Mouse (Mus musculus): ENCODE data around the gene Moxd1.

Moxd1 gene

DNA sequence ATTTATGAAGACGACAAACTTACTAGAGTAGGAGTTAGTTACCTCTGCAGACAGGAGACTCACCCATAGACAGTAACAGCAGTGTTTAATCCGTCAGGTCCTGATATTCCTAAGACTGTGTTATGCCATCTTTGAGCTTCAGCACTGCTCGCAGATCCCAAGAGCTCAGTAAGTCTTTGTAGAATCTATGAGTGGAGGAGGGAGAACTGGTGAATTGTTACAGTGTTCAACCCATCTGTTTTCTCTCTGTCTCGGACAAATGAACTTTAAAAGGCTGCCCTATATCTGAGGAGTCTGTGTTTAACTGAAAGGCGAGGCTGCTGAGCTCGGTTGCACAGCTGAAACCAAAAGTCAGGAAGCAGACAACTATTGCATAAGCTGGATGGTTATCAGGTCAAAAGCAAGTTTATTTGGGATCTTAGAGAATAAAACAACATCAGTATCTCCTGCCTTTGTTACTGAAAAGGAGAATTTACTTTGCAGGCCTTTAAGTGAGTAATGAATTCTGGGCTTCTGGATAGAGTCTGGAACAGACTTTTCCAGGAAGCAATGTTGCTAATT is 47.8 kb downstream of the Moxd1 start:
- no peak for DNase-seq (ENCODE audit: low read depth, low spot score)

- DNase-seq (ENCODE audit: low read depth, low spot score), result no peak
Observed at GRCm38 (mm10) chr10:24276211-24276610, 52.9 kb downstream of the Moxd1 start.

- no peak for DNase-seq (ENCODE audit: low read depth, low spot score)
Observed at GRCm38 (mm10) chr10:24282650-24283049, 59.3 kb downstream of the Moxd1 start.

DNA sequence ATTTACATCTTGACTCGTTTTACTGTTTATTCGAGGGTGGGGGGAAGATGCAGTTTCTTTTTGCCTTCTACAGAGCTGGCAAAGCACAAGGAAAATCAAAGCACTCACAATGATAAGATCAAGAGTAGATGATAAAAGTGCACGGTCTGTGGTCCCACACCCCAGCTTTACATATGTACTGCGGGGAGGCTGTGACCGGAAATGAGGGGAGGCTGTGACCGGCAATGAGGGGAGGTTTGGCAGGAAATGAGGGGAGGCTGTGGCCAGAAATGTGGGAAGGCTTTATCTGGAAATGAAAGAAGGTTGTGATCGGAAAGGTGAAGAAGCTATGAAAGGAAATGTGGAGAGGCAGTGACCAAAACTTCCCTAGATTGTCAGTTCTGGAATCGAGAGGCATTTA is 68.3 kb downstream of the Moxd1 start:
- no peak for DNase-seq (ENCODE audit: low read depth, low spot score)

- no peak for DNase-seq (ENCODE audit: low read depth, low spot score)
Observed at GRCm38 (mm10) chr10:24292671-24293070, 69.4 kb downstream of the Moxd1 start.

DNA sequence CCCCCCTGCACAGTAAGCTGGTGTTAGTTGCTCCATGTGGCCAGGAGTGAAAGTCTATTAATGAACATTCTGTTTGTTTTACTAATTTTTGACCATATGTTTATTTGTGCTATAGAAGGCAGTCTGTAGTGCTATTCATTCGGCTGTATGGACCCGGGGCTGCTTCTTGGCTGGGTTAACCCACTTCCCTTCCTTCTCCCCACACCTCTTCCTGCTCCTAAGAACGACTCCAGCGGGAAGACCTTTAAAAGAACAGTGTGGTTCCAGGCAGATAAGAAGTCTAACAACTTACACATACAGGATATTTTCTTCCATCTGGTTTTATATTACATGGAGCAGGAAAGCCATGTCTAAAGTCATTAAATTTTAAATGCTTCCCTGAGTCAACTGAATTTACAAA is 73.3 kb downstream of the Moxd1 start:
- no peak for DNase-seq (ENCODE audit: low read depth, low spot score)

DNA sequence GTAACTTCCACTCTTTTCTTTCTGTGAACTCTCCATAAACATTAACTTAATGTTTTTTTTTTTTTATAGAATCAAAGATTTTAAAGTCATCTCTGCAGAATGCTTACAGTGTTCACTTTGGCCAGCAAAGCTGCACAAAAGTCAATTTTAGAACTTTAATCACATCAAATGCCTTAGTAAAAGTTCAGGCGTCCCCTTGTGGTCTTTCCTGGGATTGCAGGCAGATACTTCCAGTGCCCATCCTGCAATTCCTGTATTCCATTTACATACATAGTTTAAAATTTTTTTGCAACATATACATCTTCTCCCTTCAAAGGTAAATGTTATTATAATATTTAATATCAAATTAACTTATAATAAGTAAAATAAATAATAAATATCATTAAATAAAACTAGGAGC is 74.5 kb downstream of the Moxd1 start:
- DNase-seq (ENCODE audit: low read depth, low spot score), result peak; percentile 43

- DNase-seq (ENCODE audit: low read depth, low spot score), result peak; percentile 80
Observed at GRCm38 (mm10) chr10:24298260-24299244, 75.2 kb downstream of the Moxd1 start.

GRCm38 (mm10) chr10:24312191-24312611 is 88.9 kb downstream of the Moxd1 start:
- peak; percentile 87 for DNase-seq (ENCODE audit: low read depth, low spot score)

DNA sequence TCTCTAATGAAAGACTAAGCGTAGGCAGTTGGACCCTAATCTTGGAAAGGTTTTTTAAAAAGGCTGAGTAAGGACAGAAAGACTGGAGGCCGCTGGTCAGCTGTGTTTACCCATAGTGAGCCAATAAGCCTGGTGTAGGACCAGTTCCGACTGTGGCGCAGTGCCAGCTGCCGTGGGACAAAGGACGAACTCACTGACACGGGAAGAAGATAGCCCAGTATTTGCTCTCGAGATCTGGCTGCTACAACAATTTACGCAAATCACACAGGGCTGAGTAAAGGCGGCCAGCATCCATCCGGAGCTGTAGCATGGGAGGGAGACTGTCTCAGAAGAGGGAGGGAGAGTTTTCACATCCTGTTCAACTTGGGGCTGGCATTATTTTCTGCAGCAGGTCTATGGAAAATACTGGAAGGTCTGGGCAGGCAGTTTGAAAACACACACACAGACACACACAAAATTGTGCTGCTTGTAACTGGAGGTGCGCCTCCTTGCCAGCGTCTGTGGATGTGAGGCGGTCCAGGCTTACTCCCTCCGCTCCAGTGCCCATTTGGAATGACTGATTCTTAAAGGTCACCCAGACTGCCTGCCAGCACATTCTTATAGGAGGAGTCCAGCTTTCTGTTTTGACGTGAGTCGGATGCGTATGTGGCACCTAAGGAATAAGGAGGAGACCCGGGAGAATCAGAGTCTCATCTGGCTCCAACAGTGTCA is 94.0 kb downstream of the Moxd1 start:
- DNase-seq (ENCODE audit: low read depth, low spot score), result no peak

GRCm38 (mm10) chr10:24320326-24320725 is 97.0 kb downstream of the Moxd1 start:
- DNase-seq (ENCODE audit: low read depth, low spot score), result no peak

- DNase-seq (ENCODE audit: low read depth, low spot score), result no peak
Observed at GRCm38 (mm10) chr10:24323066-24323465, 99.7 kb downstream of the Moxd1 start.

- peak; percentile 33 for DNase-seq (ENCODE audit: low read depth, low spot score)
Observed at GRCm38 (mm10) chr10:24327265-24327664, 103.9 kb downstream of the Moxd1 start.

DNA sequence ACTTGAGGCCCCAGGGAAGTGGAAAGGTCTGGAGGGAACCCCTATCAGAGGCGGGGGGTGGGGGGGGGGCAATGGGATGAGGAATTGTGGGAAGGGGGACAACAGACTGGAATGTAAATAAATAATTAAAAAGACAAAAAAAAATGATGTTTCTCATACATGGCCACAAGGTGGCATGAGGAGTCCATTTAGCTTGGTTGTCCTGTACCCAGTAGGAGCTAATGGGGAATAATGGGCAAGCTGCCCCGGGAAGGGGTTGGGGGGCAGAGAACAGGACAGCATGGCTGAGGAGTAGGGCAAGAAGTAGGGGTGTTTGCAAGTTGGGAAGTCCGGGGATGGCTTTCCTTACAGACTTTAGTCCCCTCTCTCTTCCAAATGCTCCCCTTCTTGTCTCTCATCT is 109.5 kb downstream of the Moxd1 start:
- peak; percentile 55 for DNase-seq (ENCODE audit: low read depth, low spot score)

- no peak for DNase-seq (ENCODE audit: low read depth, low spot score)
Observed at GRCm38 (mm10) chr10:24339593-24340143, 116.4 kb downstream of the Moxd1 start.

- no peak for DNase-seq (ENCODE audit: low read depth, low spot score)
Observed at GRCm38 (mm10) chr10:24340551-24341213, 117.4 kb downstream of the Moxd1 start.

DNA sequence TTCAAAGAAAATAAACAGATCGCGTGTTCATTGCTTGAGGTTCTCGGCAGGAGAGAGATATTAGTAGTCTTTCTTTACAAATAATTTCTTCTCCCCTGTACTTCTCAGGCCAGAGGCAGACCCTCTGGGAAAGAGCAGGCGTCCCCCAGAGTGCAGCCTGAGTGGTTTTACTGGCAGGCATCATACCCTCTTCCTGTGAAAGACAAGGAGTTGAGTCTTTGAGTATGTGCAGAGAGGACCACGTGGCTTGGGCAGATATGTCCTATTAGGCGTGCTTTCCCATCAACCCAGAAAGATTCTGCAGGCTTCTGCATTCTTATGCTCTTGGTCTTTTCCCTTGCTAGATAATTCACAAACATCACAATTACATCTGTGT is 117.9 kb downstream of the Moxd1 start:
- DNase-seq (ENCODE audit: low read depth, low spot score), result no peak

DNA sequence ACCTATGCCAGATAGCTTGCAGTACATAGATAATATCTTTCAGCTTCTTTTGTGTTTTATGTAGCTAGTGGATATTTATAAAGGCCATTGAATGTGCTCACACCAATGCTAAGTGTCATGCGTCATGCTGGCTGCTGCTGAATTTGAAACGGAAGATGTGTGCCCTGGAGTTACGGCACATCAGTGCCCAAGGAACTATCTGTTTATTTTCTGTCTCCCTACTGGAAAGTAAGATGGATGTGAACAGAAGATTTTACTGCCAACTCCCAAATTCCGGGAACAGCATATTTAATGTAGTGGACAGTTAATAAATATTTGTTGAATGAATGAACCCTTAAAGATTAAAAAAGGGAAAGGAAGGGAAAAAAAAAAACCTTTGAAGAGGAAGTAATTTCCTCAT is 119.8 kb downstream of the Moxd1 start:
- no peak for DNase-seq (ENCODE audit: low read depth, low spot score)

Data from ES-CJ7 (cell line).